Mouse (Mus musculus): ENCODE measurements around the gene Cysltr2.

DNA sequence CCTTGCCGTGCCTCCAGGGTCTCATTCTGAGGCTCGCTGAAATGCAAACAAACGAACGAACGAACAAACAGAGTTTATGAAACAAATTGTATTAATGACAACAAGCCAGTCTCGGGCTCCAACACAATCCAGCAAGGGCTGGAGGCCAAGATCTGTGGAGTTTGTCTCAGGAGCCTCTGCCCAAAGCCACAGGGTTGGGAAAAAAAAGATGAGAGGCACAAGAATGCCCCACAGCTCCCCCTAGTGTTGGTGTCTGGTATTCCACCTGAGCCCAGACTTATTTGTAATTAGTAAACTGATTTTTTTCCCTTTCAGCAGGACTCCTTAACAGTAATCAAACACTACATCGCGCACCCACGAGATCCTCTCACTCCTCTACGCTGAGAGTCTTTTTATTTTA, 48.6 kb downstream of the Cysltr2 start:
- TF ChIP-seq POLR2A (IDR thresholded peaks at IDR 0.05; ENCODE audit: extremely low read depth, insufficient read depth, low read length) (no peak), CTCF (IDR thresholded peaks at IDR 0.05; ENCODE audit: low read depth, low read length) (peak; percentile 67)

Data from liver, adult 2 months (tissue).